Mouse (Mus musculus): ENCODE measurements around the gene Gpat3.

- TF ChIP-seq CTCF (IDR thresholded peaks at IDR 0.05; ENCODE audit: borderline replicate concordance, extremely low read depth, insufficient read depth, insufficient read length) (no peak), POLR2A (IDR thresholded peaks at IDR 0.05; ENCODE audit: borderline replicate concordance, extremely low read depth, insufficient read depth, insufficient read length, poor library complexity, severe bottlenecking) (no peak)
Observed at GRCm38 (mm10) chr5:100828701-100829100, 16.8 kb upstream of the Gpat3 start.

Data from brain, embryonic 14.5 days (tissue).